Comparison of ENCODE assay signal across 8 mouse cellular contexts in the genomic region with DNA sequence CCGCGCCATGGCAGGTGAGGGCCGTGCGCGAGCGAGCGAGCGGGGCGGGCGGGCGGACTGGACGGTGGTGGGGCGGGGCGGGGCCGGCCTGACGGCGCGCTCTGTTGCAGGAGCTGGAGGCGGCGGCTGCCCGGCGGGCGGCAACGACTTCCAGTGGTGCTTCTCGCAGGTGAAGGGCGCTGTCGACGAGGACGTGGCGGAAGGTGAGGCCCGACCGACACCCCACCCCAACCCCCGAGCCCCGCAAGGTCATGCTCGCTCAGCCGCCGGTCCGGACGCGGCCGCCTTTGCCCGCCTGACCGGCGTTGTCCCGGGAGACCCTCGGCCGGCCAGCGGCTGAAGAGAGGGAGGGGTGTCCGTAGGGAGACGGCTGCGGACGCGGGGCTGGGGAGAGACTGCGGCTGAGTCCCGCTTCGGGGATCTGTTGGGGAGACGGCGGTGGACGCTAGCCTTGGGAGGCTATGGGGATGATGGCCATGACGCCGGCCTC. TPM values are rescaled to one million over a fixed set of nuclear protein-coding genes. Genes with fewer than 3 reads are reported as not detected.
DNase-seq lines count a peak whose midpoint lies in the region; ATAC-seq lines count a peak whose summit lies in the region.

No protein-coding gene starts in this region.

- H3K4me3 ChIP-seq in heart, embryonic 11.5 days (ENCODE audit: low read depth, low read length): peak overlapping the region; percentile 99
- peak overlapping the region; percentile 99 for H3K4me3 ChIP-seq in hindbrain, embryonic 14.5 days (replicated peaks; ENCODE audit: low read length)
- peak overlapping the region; percentile 61 for H3K4me3 ChIP-seq in macrophage (ENCODE audit: inconsistent target)

- H3K27me3 ChIP-seq in heart, embryonic 11.5 days (ENCODE audit: control insufficient read depth, insufficient read depth, low read length): no peaks in the 10 kb centered on the region
- no peaks in the 10 kb centered on the region for H3K27me3 ChIP-seq in hindbrain, embryonic 14.5 days (ENCODE audit: control insufficient read depth, insufficient read depth, low read length)

- DNase-seq in heart, adult 18-20 months: no peak
- peak; percentile 25 for DNase-seq in 416B (ENCODE audit: low read depth)
- no peak for DNase-seq in hindbrain, embryonic 14.5 days (ENCODE audit: low spot score)
- no peak for DNase-seq in adrenal gland, postnatal 14 days
- DNase-seq in thymus, postnatal 25 days: no peak

- peaks cover 24% of the 10 kb centered on the region for H3K4me1 ChIP-seq in heart, embryonic 11.5 days (ENCODE audit: control insufficient read depth, insufficient read depth, low read length)
- H3K4me1 ChIP-seq in hindbrain, embryonic 14.5 days (replicated peaks; ENCODE audit: control insufficient read depth, insufficient read depth, low read length): peaks cover 64% of the 10 kb centered on the region

- peak overlapping the region; percentile 96 for H3K9ac ChIP-seq in heart, embryonic 11.5 days (ENCODE audit: low read depth, low read length)
- H3K9ac ChIP-seq in hindbrain, embryonic 14.5 days: peak overlapping the region; percentile 96

- no peaks in the 10 kb centered on the region for H3K36me3 ChIP-seq in heart, embryonic 11.5 days (ENCODE audit: control insufficient read depth, insufficient read depth, low read length)
- H3K36me3 ChIP-seq in hindbrain, embryonic 14.5 days (replicated peaks; ENCODE audit: control insufficient read depth, insufficient read depth): peaks cover 18% of the 10 kb centered on the region
- H3K36me3 ChIP-seq in macrophage (ENCODE audit: inconsistent target): no peaks in the 10 kb centered on the region

- H3K9me3 ChIP-seq in heart, embryonic 11.5 days (replicated peaks; ENCODE audit: control insufficient read depth, low read length): no peaks in the 10 kb centered on the region
- H3K9me3 ChIP-seq in hindbrain, embryonic 14.5 days (ENCODE audit: control insufficient read depth, low read length): no peaks in the 10 kb centered on the region

- peak overlapping the region; percentile 95 for H3K4me2 ChIP-seq in heart, embryonic 11.5 days
- peak overlapping the region; percentile 74 for H3K4me2 ChIP-seq in hindbrain, embryonic 14.5 days (replicated peaks)

- WGBS in heart, embryonic 11.5 days (ENCODE audit: insufficient replicate concordance): under 1% methylated on average over 53 of the region's 61 CpGs
- WGBS in hindbrain, embryonic 14.5 days: under 1% methylated on average over 52 of the region's 61 CpGs
- WGBS in macrophage (ENCODE audit: missing documents): 0% methylated on average over 59 of the region's 61 CpGs

- peak; percentile 85 for ATAC-seq in heart, embryonic 11.5 days (replicated peaks; ENCODE audit: insufficient number of reproducible peaks, low FRiP score, low TSS enrichment)
- ATAC-seq in common myeloid progenitor, adult 5-6 weeks (replicated peaks; ENCODE audit: low read depth, poor library complexity, severe bottlenecking): peak; percentile 8; the same call in 1 of the 2 replicates
- ATAC-seq in hindbrain, embryonic 14.5 days (ENCODE audit: low FRiP score): peak; percentile 78

- peak overlapping the region; percentile 95 for H3K27ac ChIP-seq in heart, embryonic 11.5 days (ENCODE audit: low read depth, low read length)
- H3K27ac ChIP-seq in hindbrain, embryonic 14.5 days: peak overlapping the region; percentile 96
- no peak overlapping the region for H3K27ac ChIP-seq in macrophage

- peaks cover 68% of the 10 kb centered on the region for H3K79me2 ChIP-seq in macrophage (ENCODE audit: inconsistent target)

RNA-seq across cellular contexts. Expression of a gene that starts 0.5 kb away (rescaled TPM):
- 11.4 and 12.7 TPM in 2 replicates for polyA plus RNA-seq in heart, embryonic 11.5 days (2014; fragmentation: Nextera tagmentation; extraction: Ambion mirVana)
- total RNA-seq in heart, adult 18-20 months (2021): 10 to 100 TPM; 14.9 to 21.5 TPM
- total RNA-seq in common myeloid progenitor, adult 5-6 weeks (2017): 7.7 and 8.7 TPM in 2 replicates
- 30.3 and 32.7 TPM in 2 replicates for polyA plus RNA-seq in hindbrain, embryonic 14.5 days (2014; fragmentation: Nextera tagmentation; extraction: Ambion mirVana)
- 10 to 100 TPM in 22 of 26 experiments, 1 to 10 TPM in 4; 6.2 to 48.4 (median 24.0) TPM for total RNA-seq in macrophage (2018; cell fraction: chromatin; rRNA removed)
- total RNA-seq in macrophage (2018; cell fraction: cytosol; rRNA removed): 10 to 100 TPM in 8 of 26 experiments, 1 to 10 TPM in 18; 2.0 to 12.1 (median 8.1) TPM
- total RNA-seq in macrophage (2018; cell fraction: nucleus; rRNA removed): 10 to 100 TPM in 22 of 26 experiments, 1 to 10 TPM in 4; 5.7 to 54.7 (median 21.8) TPM
- 5.9 to 14.9 TPM (median 13.0 TPM) in 3 replicates for polyA plus RNA-seq in macrophage (2018)
- 25.2 and 32.4 TPM in 2 replicates for total RNA-seq in adrenal gland, postnatal 14 days (2021)

RNA-seq across cellular contexts. Expression of a gene that starts 0.7 kb away (rescaled TPM):
- 42.8 and 43.4 TPM in 2 replicates for polyA plus RNA-seq in heart, embryonic 11.5 days (2014; fragmentation: Nextera tagmentation; extraction: Ambion mirVana)
- total RNA-seq in heart, adult 18-20 months (2021): 10 to 100 TPM; 44.8 to 45.8 TPM
- 33.4 and 55.1 TPM in 2 replicates for total RNA-seq in common myeloid progenitor, adult 5-6 weeks (2017)
- polyA plus RNA-seq in hindbrain, embryonic 14.5 days (2014; fragmentation: Nextera tagmentation; extraction: Ambion mirVana): 99.4 and 106 TPM in 2 replicates
- total RNA-seq in macrophage (2018; cell fraction: chromatin; rRNA removed): 10 to 100 TPM; 27.8 to 60.9 (median 36.5) TPM
- 10 to 100 TPM; 19.9 to 30.6 (median 22.0) TPM for total RNA-seq in macrophage (2018; cell fraction: cytosol; rRNA removed)
- total RNA-seq in macrophage (2018; cell fraction: nucleus; rRNA removed): 10 to 100 TPM; 27.4 to 65.3 (median 38.7) TPM
- polyA plus RNA-seq in macrophage (2018): 21.1 to 36.7 TPM (median 24.8 TPM) in 3 replicates
- total RNA-seq in adrenal gland, postnatal 14 days (2021): 63.7 and 70.5 TPM in 2 replicates

Comparison
In these comparisons a context has a peak if more than half of its experiments do, and no peak if none do; other contexts are left out.
1. ATAC-seq: peak in every context shown above with its lines; median percentile 85 in heart, embryonic 11.5 days; 78 in hindbrain, embryonic 14.5 days; 8 in common myeloid progenitor, adult 5-6 weeks.